Mouse (Mus musculus) heart, embryonic 10.5 days (tissue): ENCODE data around the gene Tent4a. TPM values are rescaled to one million over a fixed set of nuclear protein-coding genes. Genes with fewer than 3 reads are reported as not detected.
A peak's percentile ranks its signal among the peaks of the same experiment; 100 is the strongest.

Experiments used
- DNase-seq: peaks from one replicate; pipeline ENCODE4 v3.0.0-alpha.2; 2017; ENCODE audit warnings: low spot score
- H3K27ac ChIP-seq: fragments of 300-500 bp; sonication (generic); 2 replicates; pipeline ENCODE4 v1.5.1; 2016; ENCODE audit warnings: mild to moderate bottlenecking
- H3K27me3 ChIP-seq: fragments of 300-500 bp; sonication (generic); 2 replicates; pipeline ENCODE4 v1.6.1; 2016; ENCODE audit warnings: mild to moderate bottlenecking; ENCODE audit not compliant: poor library complexity, insufficient read depth, severe bottlenecking
- H3K36me3 ChIP-seq: fragments of 300-500 bp; sonication (generic); 2 replicates; pipeline ENCODE4 v1.6.1; 2016; ENCODE audit warnings: mild to moderate bottlenecking, moderate library complexity
- H3K4me1 ChIP-seq: fragments of 300-500 bp; sonication (generic); 2 replicates; pipeline ENCODE4 v1.6.1; 2016; ENCODE audit warnings: mild to moderate bottlenecking
- H3K4me3 ChIP-seq: fragments of 300-500 bp; sonication (generic); 2 replicates; pipeline ENCODE4 v1.5.1; 2016; ENCODE audit warnings: mild to moderate bottlenecking, moderate library complexity
- H3K9me3 ChIP-seq: fragments of 300-500 bp; sonication (generic); 2 replicates; pipeline ENCODE4 v1.6.1; 2016; ENCODE audit warnings: mild to moderate bottlenecking, moderate library complexity
- WGBS: fragments of 180-500 bp; shearing (Covaris S2); methylation state at CpG from one replicate; pipeline ENCODE4 v1.1.7; 2016; 5-methylcytosine and 5-hydroxymethylcytosine counted together
- polyA plus RNA-seq: library from polyadenylated mRNA; unstranded; fragments of >200 nt; fragmentation: Nextera tagmentation; extraction: Ambion mirVana; gene quantifications from 2 replicates; pipeline ENCODE4 v1.2.1, GENCODE M21; 2016

The Tent4a gene
- polyA plus RNA-seq, 1 experiment from 2014 or later: 4.6 TPM

GRCm38 (mm10) chr13:69558098-69558660 is 23.8 kb upstream of the Tent4a start:
- H3K4me3 ChIP-seq: no peak overlapping the region
- 77% methylated on average over 6 of the region's 6 CpGs for WGBS

GRCm38 (mm10) chr13:69556728-69557127 is 22.3 kb upstream of the Tent4a start:
- H3K27me3 ChIP-seq: no peaks in the 10 kb centered on the region
- no peaks in the 10 kb centered on the region for H3K9me3 ChIP-seq
- no peaks in the 10 kb centered on the region for H3K36me3 ChIP-seq
- no peak overlapping the region for H3K4me3 ChIP-seq
- H3K4me1 ChIP-seq: peaks cover 6% of the 10 kb centered on the region
- H3K27ac ChIP-seq: no peak overlapping the region
- DNase-seq: peak; percentile 16

More at GRCm38 (mm10) chr13:69558098-69558660, 23.8 kb upstream of the Tent4a start:
- no peaks in the 10 kb centered on the region for H3K27me3 ChIP-seq
- no peaks in the 10 kb centered on the region for H3K36me3 ChIP-seq
- H3K4me1 ChIP-seq: peaks cover 14% of the 10 kb centered on the region
- H3K27ac ChIP-seq: no peak overlapping the region
- peak; percentile 66 for DNase-seq
- no peaks in the 10 kb centered on the region for H3K9me3 ChIP-seq

- H3K27ac ChIP-seq: no peak overlapping the region
- no peaks in the 10 kb centered on the region for H3K27me3 ChIP-seq
- peaks cover 6% of the 10 kb centered on the region for H3K4me1 ChIP-seq
- no peaks in the 10 kb centered on the region for H3K36me3 ChIP-seq
- H3K4me3 ChIP-seq: no peak overlapping the region
- peak; percentile 52 for DNase-seq
- H3K9me3 ChIP-seq: no peaks in the 10 kb centered on the region
- WGBS: 76% methylated on average over 6 of the region's 6 CpGs
These were observed 21.6 kb upstream of the Tent4a start for GRCm38 (mm10) chr13:69555957-69556482.

- no peaks in the 10 kb centered on the region for H3K27me3 ChIP-seq
- DNase-seq: peak; percentile 68
- WGBS: 27% methylated on average over 8 of the region's 8 CpGs
These were observed 20.6 kb upstream of the Tent4a start for GRCm38 (mm10) chr13:69555045-69555444.

GRCm38 (mm10) chr13:69554255-69554654 is 19.8 kb upstream of the Tent4a start:
- 70% methylated on average over 9 of the region's 9 CpGs for WGBS
- Histone ChIP-seq H3K9me3 (no peaks in the 10 kb centered on the region), H3K36me3 (no peaks in the 10 kb centered on the region), H3K4me3 (no peak overlapping the region), H3K27ac (no peak overlapping the region), H3K4me1 (no peaks in the 10 kb centered on the region), H3K27me3 (no peaks in the 10 kb centered on the region)
- peak; percentile 71 for DNase-seq

More at GRCm38 (mm10) chr13:69555045-69555444, 20.6 kb upstream of the Tent4a start:
- H3K4me1 ChIP-seq: peaks cover 6% of the 10 kb centered on the region
- H3K36me3 ChIP-seq: no peaks in the 10 kb centered on the region
- no peak overlapping the region for H3K27ac ChIP-seq
- H3K4me3 ChIP-seq: no peak overlapping the region
- H3K9me3 ChIP-seq: no peaks in the 10 kb centered on the region

GRCm38 (mm10) chr13:69553024-69553423 is 18.6 kb upstream of the Tent4a start:
- WGBS: 19% methylated on average over 5 of the region's 5 CpGs
- no peaks in the 10 kb centered on the region for H3K27me3 ChIP-seq

GRCm38 (mm10) chr13:69550831-69551230 is 16.4 kb upstream of the Tent4a start:
- WGBS: 79% methylated on average over 2 of the region's 2 CpGs
- H3K4me1 ChIP-seq: peaks cover 4% of the 10 kb centered on the region; the same call in 1 of the 2 replicates
- DNase-seq: peak; percentile 63
- no peak overlapping the region for H3K27ac ChIP-seq
- no peaks in the 10 kb centered on the region for H3K27me3 ChIP-seq
- no peaks in the 10 kb centered on the region for H3K36me3 ChIP-seq
- no peak overlapping the region for H3K4me3 ChIP-seq
- H3K9me3 ChIP-seq: no peaks in the 10 kb centered on the region

More at GRCm38 (mm10) chr13:69553024-69553423, 18.6 kb upstream of the Tent4a start:
- Histone ChIP-seq H3K4me1 (no peaks in the 10 kb centered on the region), H3K4me3 (no peak overlapping the region), H3K36me3 (no peaks in the 10 kb centered on the region), H3K27ac (no peak overlapping the region), H3K9me3 (no peaks in the 10 kb centered on the region)
- peak; percentile 73 for DNase-seq

GRCm38 (mm10) chr13:69549980-69550379 is 15.6 kb upstream of the Tent4a start:
- Histone ChIP-seq H3K27ac (no peak overlapping the region), H3K9me3 (no peaks in the 10 kb centered on the region), H3K27me3 (no peaks in the 10 kb centered on the region), H3K4me3 (no peak overlapping the region), H3K36me3 (no peaks in the 10 kb centered on the region), H3K4me1 (peaks cover 4% of the 10 kb centered on the region; the same call in 1 of the 2 replicates)
- peak; percentile 10 for DNase-seq
- WGBS: 39% methylated on average over 8 of the region's 8 CpGs

- H3K4me3 ChIP-seq: no peak overlapping the region
- H3K9me3 ChIP-seq: no peaks in the 10 kb centered on the region
- 52% methylated on average over 16 of the region's 16 CpGs for WGBS
- H3K4me1 ChIP-seq: peaks cover 20% of the 10 kb centered on the region
- no peaks in the 10 kb centered on the region for H3K36me3 ChIP-seq
- no peak overlapping the region for H3K27ac ChIP-seq
- DNase-seq: peak; percentile 42
- no peaks in the 10 kb centered on the region for H3K27me3 ChIP-seq
These were observed 13.2 kb upstream of the Tent4a start for GRCm38 (mm10) chr13:69547488-69548180.

- 23% methylated on average over 3 of the region's 3 CpGs for WGBS
- no peak overlapping the region for H3K4me3 ChIP-seq
- DNase-seq: no peak
- H3K9me3 ChIP-seq: no peaks in the 10 kb centered on the region
- H3K27ac ChIP-seq: no peak overlapping the region; the same call in 1 of the 2 replicates
- H3K4me1 ChIP-seq: peaks cover 42% of the 10 kb centered on the region
- H3K36me3 ChIP-seq: no peaks in the 10 kb centered on the region
- no peaks in the 10 kb centered on the region for H3K27me3 ChIP-seq
These were observed 10.6 kb upstream of the Tent4a start for GRCm38 (mm10) chr13:69545019-69545418.

- no peak for DNase-seq
- Histone ChIP-seq H3K4me3 (peak overlapping the region; percentile 48), H3K9me3 (no peaks in the 10 kb centered on the region), H3K4me1 (peaks cover 56% of the 10 kb centered on the region), H3K27ac (peak overlapping the region; percentile 85), H3K36me3 (no peaks in the 10 kb centered on the region), H3K27me3 (no peaks in the 10 kb centered on the region)
- 42% methylated on average over 12 of the region's 12 CpGs for WGBS
These were observed 9.2 kb upstream of the Tent4a start for GRCm38 (mm10) chr13:69543595-69543994.

GRCm38 (mm10) chr13:69542571-69543352 is 8.3 kb upstream of the Tent4a start:
- WGBS: 42% methylated on average over 17 of the region's 17 CpGs
- no peaks in the 10 kb centered on the region for H3K27me3 ChIP-seq
- 0 out of 2 replicates have a peak overlapping the region, but pooled peaks have one; percentile 48 for H3K4me3 ChIP-seq
- H3K4me1 ChIP-seq: peaks cover 63% of the 10 kb centered on the region
- H3K9me3 ChIP-seq: no peaks in the 10 kb centered on the region
- DNase-seq: no peak
- no peaks in the 10 kb centered on the region for H3K36me3 ChIP-seq
- H3K27ac ChIP-seq: peak overlapping the region; percentile 85

GRCm38 (mm10) chr13:69541776-69542175 is 7.4 kb upstream of the Tent4a start:
- WGBS: 69% methylated on average over 10 of the region's 10 CpGs
- Histone ChIP-seq H3K36me3 (no peaks in the 10 kb centered on the region), H3K27me3 (no peaks in the 10 kb centered on the region), H3K9me3 (no peaks in the 10 kb centered on the region), H3K4me3 (no peak overlapping the region), H3K27ac (peak overlapping the region; percentile 85), H3K4me1 (peaks cover 60% of the 10 kb centered on the region)
- no peak for DNase-seq
